Mouse (Mus musculus): ENCODE results near the gene Rasgrf2. TPM values are rescaled to one million over a fixed set of nuclear protein-coding genes. Genes with fewer than 3 reads are reported as not detected.

Rasgrf2 gene
- polyA plus RNA-seq, 1 experiment from 2014 or later: 0.19 TPM

GRCm38 (mm10) chr13:91893132-91893531 lies 238.3 kb downstream of the Rasgrf2 start:
- no peaks in the 10 kb centered on the region for H3K4me1 ChIP-seq
- ATAC-seq: no peak
- H3K9me3 ChIP-seq (replicated peaks): no peaks in the 10 kb centered on the region
- no peaks in the 10 kb centered on the region for H3K36me3 ChIP-seq
- no peak overlapping the region for H3K27ac ChIP-seq
- no peaks in the 10 kb centered on the region for H3K27me3 ChIP-seq (replicated peaks)
- WGBS (ENCODE audit: insufficient replicate concordance): 57% methylated on average over 6 of the region's 6 CpGs
- no peak overlapping the region for H3K4me3 ChIP-seq
- H3K9ac ChIP-seq: no peak overlapping the region
- H3K4me2 ChIP-seq: no peak overlapping the region

DNA sequence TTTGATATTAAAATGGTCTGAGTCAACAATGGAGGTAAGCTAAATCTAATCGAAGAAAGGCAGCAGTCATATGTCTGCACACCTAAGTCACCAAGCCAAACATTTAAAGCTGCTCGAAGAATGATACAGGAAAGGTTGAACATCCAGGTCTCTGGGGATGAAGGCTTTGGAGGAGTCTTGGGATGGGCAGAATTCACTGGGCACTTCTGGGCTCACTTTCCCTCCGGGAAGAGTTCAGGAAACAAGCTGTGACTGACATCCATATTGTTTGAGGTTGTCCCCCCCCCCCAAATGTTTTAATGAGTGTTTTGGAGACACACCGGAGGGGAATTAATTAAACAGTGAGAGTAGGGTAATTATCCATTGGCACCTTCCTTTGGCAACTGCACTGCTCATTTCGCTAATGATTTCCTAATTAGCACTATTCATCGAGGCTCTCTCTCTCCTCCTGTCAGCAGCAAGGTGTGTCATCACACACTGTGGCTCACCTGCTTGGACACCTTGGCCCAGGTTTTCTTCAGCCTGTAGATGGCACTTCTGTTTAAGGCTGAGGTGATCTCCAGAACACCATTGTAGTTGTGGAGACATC lies 241.3 kb downstream of the Rasgrf2 start:
- Histone ChIP-seq H3K27ac (no peak overlapping the region), H3K9me3 (replicated peaks) (no peaks in the 10 kb centered on the region), H3K4me3 (no peak overlapping the region), H3K27me3 (replicated peaks) (no peaks in the 10 kb centered on the region), H3K9ac (no peak overlapping the region), H3K4me1 (no peaks in the 10 kb centered on the region), H3K36me3 (no peaks in the 10 kb centered on the region), H3K4me2 (no peak overlapping the region)
- ATAC-seq: no peak
- 71% methylated on average over 6 of the region's 6 CpGs for WGBS (ENCODE audit: insufficient replicate concordance)

- Histone ChIP-seq H3K27ac (no peak overlapping the region), H3K4me2 (no peak overlapping the region), H3K4me1 (no peaks in the 10 kb centered on the region), H3K9me3 (replicated peaks) (no peaks in the 10 kb centered on the region), H3K36me3 (no peaks in the 10 kb centered on the region), H3K4me3 (no peak overlapping the region), H3K27me3 (replicated peaks) (no peaks in the 10 kb centered on the region), H3K9ac (no peak overlapping the region)
- WGBS (ENCODE audit: insufficient replicate concordance): 66% methylated on average over 5 of the region's 5 CpGs
- no peak for ATAC-seq
Observed at GRCm38 (mm10) chr13:91884714-91885386, 246.6 kb downstream of the Rasgrf2 start.

DNA sequence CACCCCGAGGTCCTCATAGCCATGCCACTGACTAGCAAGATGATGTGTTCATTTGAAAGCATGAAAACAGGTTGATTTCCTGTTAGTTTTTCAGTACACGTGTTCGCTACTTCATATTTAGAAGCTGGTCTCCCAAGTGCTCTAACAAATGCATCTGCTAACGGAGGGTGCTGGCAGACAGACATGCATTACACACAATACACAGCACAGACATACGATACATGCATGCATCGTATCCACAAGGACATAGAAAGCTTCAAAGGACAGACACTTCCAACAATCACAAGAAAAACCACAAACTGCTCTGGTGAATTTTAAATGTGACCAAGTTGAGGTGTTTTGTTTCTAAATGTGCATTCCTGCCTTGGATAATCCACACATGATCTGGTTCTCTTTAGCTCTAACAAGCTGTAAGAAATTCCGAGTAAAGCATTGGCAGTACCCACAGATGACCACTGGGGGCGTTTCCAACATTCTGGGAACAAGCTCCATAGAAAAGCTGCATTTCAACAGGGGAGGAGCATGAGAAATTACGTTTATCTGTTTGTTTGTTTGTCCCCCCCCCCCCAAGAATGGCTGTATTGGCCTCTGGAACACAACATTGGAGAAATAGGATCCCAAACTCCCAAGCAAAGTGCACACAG lies 249.5 kb downstream of the Rasgrf2 start:
- H3K4me3 ChIP-seq: no peak overlapping the region
- no peaks in the 10 kb centered on the region for H3K9me3 ChIP-seq (replicated peaks)
- no peaks in the 10 kb centered on the region for H3K36me3 ChIP-seq
- H3K27me3 ChIP-seq (replicated peaks): no peaks in the 10 kb centered on the region
- no peaks in the 10 kb centered on the region for H3K4me1 ChIP-seq
- no peak overlapping the region for H3K27ac ChIP-seq
- H3K9ac ChIP-seq: no peak overlapping the region
- WGBS (ENCODE audit: insufficient replicate concordance): 46% methylated on average over 9 of the region's 9 CpGs
- no peak overlapping the region for H3K4me2 ChIP-seq
- ATAC-seq: no peak

DNA sequence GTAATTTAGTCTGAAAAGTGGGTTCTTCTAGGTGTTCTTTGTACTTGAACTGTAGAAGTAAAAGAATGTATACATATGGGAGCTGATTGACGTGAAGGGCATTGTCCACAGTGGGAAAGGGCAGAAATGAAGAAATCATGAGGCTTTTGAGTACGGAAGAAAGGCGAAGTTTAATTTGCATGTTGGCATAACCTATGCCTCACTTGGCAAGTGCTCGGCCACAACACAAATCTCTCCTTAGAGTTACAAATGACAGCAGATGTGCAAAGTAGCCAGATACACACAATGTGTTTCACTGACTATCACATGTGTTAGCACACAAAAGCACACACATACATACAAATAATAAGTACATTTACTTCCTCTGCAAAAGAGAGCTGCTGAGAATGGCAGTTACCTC lies 251.2 kb downstream of the Rasgrf2 start:
- 78% methylated on average over 4 of the region's 4 CpGs for WGBS (ENCODE audit: insufficient replicate concordance)
- Histone ChIP-seq H3K4me3 (no peak overlapping the region), H3K27me3 (replicated peaks) (no peaks in the 10 kb centered on the region), H3K27ac (no peak overlapping the region), H3K9ac (no peak overlapping the region), H3K36me3 (no peaks in the 10 kb centered on the region), H3K4me2 (no peak overlapping the region), H3K9me3 (replicated peaks) (no peaks in the 10 kb centered on the region), H3K4me1 (no peaks in the 10 kb centered on the region)
- no peak for ATAC-seq

GRCm38 (mm10) chr13:91877996-91878395 lies 253.5 kb downstream of the Rasgrf2 start:
- Histone ChIP-seq H3K36me3 (no peaks in the 10 kb centered on the region), H3K4me1 (no peaks in the 10 kb centered on the region), H3K4me2 (no peak overlapping the region), H3K9ac (no peak overlapping the region), H3K9me3 (replicated peaks) (no peaks in the 10 kb centered on the region), H3K27me3 (replicated peaks) (no peaks in the 10 kb centered on the region), H3K4me3 (no peak overlapping the region), H3K27ac (no peak overlapping the region)
- 63% methylated on average over 3 of the region's 3 CpGs for WGBS (ENCODE audit: insufficient replicate concordance)
- no peak for ATAC-seq

DNA sequence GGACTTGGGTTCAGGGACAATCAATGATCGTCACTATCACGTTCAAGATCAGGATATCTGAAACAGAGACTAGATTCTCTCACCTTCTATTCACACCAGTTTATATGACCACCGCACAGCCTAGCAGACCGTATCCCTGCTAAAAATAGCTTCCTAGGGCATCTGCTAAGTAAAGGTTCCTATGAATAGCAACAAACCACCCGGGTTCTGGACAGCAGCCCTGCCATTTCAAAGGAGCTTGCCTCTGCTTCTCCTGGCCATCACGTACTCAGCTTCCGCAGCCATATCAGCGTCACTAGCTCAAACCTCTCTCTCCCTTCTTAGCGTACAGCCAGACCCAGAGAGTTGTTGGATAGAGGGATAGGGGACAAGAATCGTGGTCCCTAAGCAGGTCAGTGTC lies 254.1 kb downstream of the Rasgrf2 start:
- ATAC-seq: no peak
- 67% methylated on average over 10 of the region's 10 CpGs for WGBS (ENCODE audit: insufficient replicate concordance)

GRCm38 (mm10) chr13:91876741-91877349 lies 254.6 kb downstream of the Rasgrf2 start, which contains the start of gene Ckmt2:
Gene Ckmt2 (minus strand): TSS chr13:91876885.
- Histone ChIP-seq H3K9ac (no peak within 1 kb of the TSS), H3K27me3 (replicated peaks) (no peaks in the 10 kb centered on the region), H3K36me3 (no peaks in the 10 kb centered on the region), H3K9me3 (replicated peaks) (no peaks in the 10 kb centered on the region), H3K4me3 (no peak within 1 kb of the TSS), H3K4me2 (no peak within 1 kb of the TSS), H3K4me1 (no peaks in the 10 kb centered on the region), H3K27ac (no peak within 1 kb of the TSS)
- ATAC-seq: no peak
- WGBS (ENCODE audit: insufficient replicate concordance): 59% methylated on average over 5 of the region's 5 CpGs

More for the DNA sequence above, 254.1 kb downstream of the Rasgrf2 start:
- Histone ChIP-seq H3K27me3 (replicated peaks) (no peaks in the 10 kb centered on the region), H3K9ac (no peak overlapping the region), H3K4me3 (no peak overlapping the region), H3K36me3 (no peaks in the 10 kb centered on the region), H3K4me2 (no peak overlapping the region), H3K27ac (no peak overlapping the region), H3K9me3 (replicated peaks) (no peaks in the 10 kb centered on the region), H3K4me1 (no peaks in the 10 kb centered on the region)

DNA sequence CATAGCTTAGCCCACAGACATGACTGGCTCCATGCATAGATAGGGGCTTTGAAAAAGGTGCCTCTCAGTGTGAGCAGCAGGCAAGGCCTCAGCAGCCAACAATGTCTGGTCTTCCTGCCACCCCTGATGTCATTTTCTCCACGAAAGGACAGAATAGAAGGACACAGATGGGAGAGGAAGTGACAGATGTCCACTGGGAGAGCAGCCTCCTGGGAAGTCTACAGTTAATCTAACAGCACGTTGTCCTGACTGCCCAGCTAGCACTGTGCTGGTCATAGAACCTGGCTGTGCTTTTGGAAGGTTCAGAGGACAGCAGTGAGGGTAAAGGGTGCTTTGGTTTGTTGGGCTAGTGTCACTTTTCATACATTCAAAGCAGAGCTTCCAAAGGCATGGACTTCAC lies 255.9 kb downstream of the Rasgrf2 start:
- no peaks in the 10 kb centered on the region for H3K9me3 ChIP-seq (replicated peaks)
- H3K27ac ChIP-seq: no peak overlapping the region
- no peaks in the 10 kb centered on the region for H3K4me1 ChIP-seq
- H3K36me3 ChIP-seq: no peaks in the 10 kb centered on the region
- no peak overlapping the region for H3K4me2 ChIP-seq
- no peak overlapping the region for H3K9ac ChIP-seq
- 17% methylated on average over 2 of the region's 2 CpGs for WGBS (ENCODE audit: insufficient replicate concordance)
- H3K27me3 ChIP-seq (replicated peaks): no peaks in the 10 kb centered on the region
- ATAC-seq: no peak
- H3K4me3 ChIP-seq: no peak overlapping the region

- ATAC-seq: no peak
Observed at GRCm38 (mm10) chr13:91874565-91874964, 256.9 kb downstream of the Rasgrf2 start.

DNA sequence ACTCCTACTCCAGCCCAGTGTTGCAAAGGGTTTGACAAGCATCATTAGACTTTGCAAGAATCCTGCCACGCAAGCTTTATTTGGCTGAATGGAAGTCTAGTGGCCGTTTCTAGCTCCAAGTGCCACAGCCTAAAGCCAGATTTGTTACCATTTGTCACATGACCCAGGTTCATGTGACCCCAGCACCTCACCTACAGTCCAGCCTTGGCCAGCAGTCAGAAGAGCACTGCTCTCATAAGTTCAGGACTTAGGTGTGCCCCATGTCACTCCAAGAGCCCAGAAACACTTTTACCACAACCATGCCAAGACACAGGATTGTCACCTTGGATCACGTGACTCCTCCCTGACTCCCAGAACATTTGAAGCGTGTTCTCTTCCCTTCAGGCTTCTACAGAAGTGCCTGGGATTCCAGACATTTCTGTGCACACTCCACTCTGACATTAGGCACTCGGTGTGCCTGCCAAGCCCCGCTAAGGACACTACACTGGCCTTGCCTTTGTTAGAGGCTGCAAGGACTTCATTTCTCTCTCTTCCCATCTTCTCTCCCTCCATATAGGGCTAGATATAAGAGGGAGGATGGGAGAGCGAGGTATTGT lies 257.6 kb downstream of the Rasgrf2 start:
- Histone ChIP-seq H3K4me3 (no peak overlapping the region), H3K27me3 (replicated peaks) (no peaks in the 10 kb centered on the region), H3K9me3 (replicated peaks) (no peaks in the 10 kb centered on the region), H3K27ac (no peak overlapping the region), H3K4me1 (no peaks in the 10 kb centered on the region), H3K4me2 (no peak overlapping the region), H3K36me3 (no peaks in the 10 kb centered on the region), H3K9ac (no peak overlapping the region)
- WGBS (ENCODE audit: insufficient replicate concordance): 57% methylated on average over 7 of the region's 7 CpGs
- ATAC-seq: no peak

More at GRCm38 (mm10) chr13:91874565-91874964, 256.9 kb downstream of the Rasgrf2 start:
- 70% methylated on average over 7 of the region's 7 CpGs for WGBS (ENCODE audit: insufficient replicate concordance)
- H3K27ac ChIP-seq: no peak overlapping the region
- H3K4me3 ChIP-seq: no peak overlapping the region
- H3K27me3 ChIP-seq (replicated peaks): no peaks in the 10 kb centered on the region
- no peaks in the 10 kb centered on the region for H3K4me1 ChIP-seq
- H3K4me2 ChIP-seq: no peak overlapping the region
- no peak overlapping the region for H3K9ac ChIP-seq
- no peaks in the 10 kb centered on the region for H3K36me3 ChIP-seq
- H3K9me3 ChIP-seq (replicated peaks): no peaks in the 10 kb centered on the region

- WGBS (ENCODE audit: insufficient replicate concordance): 67% methylated on average over 1 of the region's 1 CpGs
- no peaks in the 10 kb centered on the region for H3K4me1 ChIP-seq
- H3K27ac ChIP-seq: no peak overlapping the region
- no peak overlapping the region for H3K9ac ChIP-seq
- H3K4me2 ChIP-seq: no peak overlapping the region
- H3K9me3 ChIP-seq (replicated peaks): no peaks in the 10 kb centered on the region
- no peak overlapping the region for H3K4me3 ChIP-seq
- H3K27me3 ChIP-seq (replicated peaks): no peaks in the 10 kb centered on the region
- no peaks in the 10 kb centered on the region for H3K36me3 ChIP-seq
- ATAC-seq: no peak
Observed at GRCm38 (mm10) chr13:91868577-91868976, 262.9 kb downstream of the Rasgrf2 start.

Measured in liver, embryonic 12.5 days (tissue).